Mouse (Mus musculus): ENCODE data around the gene Alkbh6.

GRCm38 (mm10) chr7:30288046-30288445, 20.5 kb upstream of the Alkbh6 start:
- TF ChIP-seq CTCF (IDR thresholded peaks at IDR 0.05; ENCODE audit: low read depth, low read length), result no peak
- TF ChIP-seq POLR2A (IDR thresholded peaks at IDR 0.05; ENCODE audit: borderline replicate concordance, low read depth, low read length), result no peak

Measured in bone marrow macrophage, adult 2 months (primary cell).